Mouse (Mus musculus) left cerebral cortex, postnatal 25 days (tissue): ENCODE data around the gene Kank4. TPM values are rescaled to one million over a fixed set of nuclear protein-coding genes. Genes with fewer than 3 reads are reported as not detected.
"Not testable (repeated sequence)": the region's sequence is repeated elsewhere in the genome, so short reads cannot be mapped to it uniquely, and the experiment has no call there.

Experiments used
- DNase-seq, 2 experiments: peaks; one replicate each; pipeline ENCODE4 v3.0.0; 2022; ENCODE audit warnings: low spot score in 2 of 2, mixed read lengths in 1 of 2
- intact Hi-C: fragments of 180-260 bp; cut with DNase I; formaldehyde crosslinking; loops from one replicate; pipeline ENCODE4 v1.15.1; 2025
- total RNA-seq, 2 experiments: library from RNA; stranded (reverse); gene quantifications; 2 replicates each; pipeline ENCODE4 v1.2.3; 2021

Gene Kank4
- total RNA-seq, 2 experiments from 2014 or later: 2.4 to 2.7 TPM

DNA sequence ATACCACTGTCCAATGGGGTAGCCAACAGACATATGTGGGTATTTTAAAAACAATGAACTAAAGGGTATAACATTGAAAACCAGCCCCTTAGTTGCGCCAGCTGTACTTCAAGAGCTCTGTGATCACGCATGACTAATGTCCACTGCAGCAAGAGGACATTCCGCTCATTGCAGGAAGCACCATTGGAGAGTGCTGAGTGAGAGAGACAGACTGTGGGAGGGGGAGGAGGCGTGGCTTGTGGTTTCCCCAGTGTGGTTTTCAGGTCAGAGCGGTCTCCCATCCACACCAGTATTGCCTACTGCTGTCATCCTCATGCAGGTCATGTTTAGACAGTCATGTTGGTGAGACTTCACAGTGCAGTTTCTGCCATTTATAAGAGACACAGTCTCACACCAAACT is 19.2 kb upstream of the Kank4 start:
- no peak for DNase-seq
- intact Hi-C loops: no loop called here

DNA sequence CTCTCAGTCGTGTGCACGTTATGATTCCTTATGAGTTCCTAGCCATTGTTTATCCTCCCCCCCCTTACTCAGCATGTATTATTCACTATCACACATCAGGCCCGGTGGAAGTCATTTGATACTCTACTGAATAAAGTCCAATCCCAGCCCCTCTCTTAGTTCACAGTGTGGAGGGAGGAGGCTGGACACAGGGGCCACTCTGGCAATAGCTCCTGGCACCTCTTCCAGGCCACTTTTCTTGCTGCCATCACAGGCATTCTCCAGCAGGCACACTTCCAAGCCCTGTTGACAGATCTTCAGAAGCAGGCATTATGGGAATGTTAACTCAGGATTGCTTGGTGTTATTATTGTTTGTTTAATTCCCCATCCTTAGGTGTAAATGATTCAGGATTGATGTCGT is 17.4 kb upstream of the Kank4 start:
- intact Hi-C loops: no loop called here

DNA sequence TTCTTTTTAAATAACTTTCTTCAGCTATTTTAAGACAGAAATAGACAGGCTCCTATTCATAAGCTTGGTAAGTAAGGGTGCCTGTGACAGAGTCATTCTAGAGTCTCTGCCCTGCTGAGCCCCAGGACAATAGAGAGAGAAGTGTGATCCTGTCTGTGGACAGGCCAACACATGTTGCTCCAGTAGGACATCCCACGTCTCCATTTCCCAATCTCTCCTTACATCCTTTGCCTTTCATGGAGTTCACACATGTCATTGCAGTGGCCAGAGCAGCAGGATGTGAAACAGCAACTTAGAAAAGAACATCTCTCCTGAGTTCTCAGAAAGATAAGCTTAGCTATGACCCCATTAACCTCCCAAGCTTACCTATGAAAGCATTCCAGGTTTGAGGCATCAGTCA is 14.4 kb upstream of the Kank4 start:
- DNase-seq: no peak
- intact Hi-C loops: no loop called here

More for the DNA sequence above, 17.4 kb upstream of the Kank4 start:
- no peak for DNase-seq

DNA sequence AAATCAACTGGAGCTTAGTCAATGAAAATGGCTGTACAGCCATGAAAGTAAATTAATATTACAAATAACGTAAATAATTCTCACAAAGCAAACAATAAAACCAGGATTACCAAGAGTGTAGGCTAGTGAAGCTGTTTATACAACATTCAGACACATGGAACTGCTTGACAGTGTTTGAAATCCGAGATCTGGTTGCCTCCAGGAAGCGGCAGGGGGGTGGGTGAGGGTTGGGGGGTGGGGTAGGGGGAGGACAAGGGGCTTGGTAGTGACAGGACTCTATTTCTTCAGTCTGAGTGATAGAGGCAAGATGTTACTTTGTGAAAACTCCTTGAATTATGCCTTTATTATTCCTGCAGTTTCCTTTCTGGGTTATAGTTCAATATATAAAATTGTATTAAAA is 9.4 kb upstream of the Kank4 start:
- DNase-seq: no peak
- intact Hi-C loops: no loop called here

DNA sequence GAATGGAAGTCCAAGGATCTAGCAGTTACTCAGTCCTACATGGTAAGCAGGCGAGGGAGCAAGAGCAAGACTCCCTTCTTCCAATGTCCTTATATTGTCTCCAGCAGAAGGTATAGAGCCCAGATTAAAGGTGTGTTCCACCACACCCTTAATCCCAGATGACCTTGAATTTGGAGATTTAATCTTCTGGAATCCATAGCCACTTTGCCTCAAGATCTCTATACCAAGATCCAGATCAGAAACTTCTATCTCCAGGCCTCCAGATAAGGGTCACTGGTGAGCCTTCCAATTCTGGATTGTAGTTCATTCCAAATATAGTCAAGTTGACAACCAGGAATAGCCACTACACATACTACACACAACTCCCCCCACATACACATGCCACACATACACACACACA is 6.4 kb upstream of the Kank4 start, which contains the start of gene I0C0044D17Rik:
TSS of gene I0C0044D17Rik (minus strand) at position 101 of the 400 bp plus-strand sequence.
- intact Hi-C loops, DNase-seq: not testable (repeated sequence)

DNA sequence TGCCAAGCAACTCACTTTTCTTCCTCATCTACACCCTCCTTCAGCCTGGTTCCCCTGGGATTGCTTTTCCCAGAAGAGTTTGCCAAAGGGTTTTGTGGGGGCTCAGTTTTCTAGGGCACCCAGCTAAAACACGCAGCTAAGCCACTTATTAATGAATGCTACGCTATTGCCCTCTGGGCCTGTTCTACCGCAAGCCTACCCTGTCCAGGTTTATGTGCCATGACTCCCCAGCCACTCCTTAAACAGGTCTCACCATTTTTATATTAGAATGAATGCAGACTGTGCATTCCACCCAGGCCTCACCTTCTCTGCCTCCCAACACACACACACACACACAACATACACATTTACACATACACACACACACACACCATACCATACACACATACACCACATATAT is 5.7 kb upstream of the Kank4 start:
- no peak for DNase-seq
- intact Hi-C loops: no loop called here

DNA sequence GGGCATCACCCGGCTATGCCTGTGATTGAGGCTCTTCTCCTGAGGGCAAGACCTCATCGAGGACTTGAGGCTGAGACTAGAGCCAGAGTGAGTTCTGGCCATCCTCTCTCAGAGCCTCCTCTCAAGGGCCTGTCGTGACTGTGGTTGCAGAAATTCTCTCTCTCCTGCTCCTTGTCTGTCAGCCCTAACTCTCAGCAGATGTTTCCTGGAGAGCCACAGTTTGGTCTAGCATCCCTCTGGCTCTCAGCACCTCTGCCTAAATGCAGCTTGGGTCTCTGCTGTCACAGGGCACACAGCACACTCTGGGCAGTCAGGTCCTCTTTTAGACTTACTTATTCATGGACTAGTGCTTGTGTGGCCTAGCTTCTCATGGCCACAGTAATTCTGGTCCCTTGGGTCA is 5.1 kb upstream of the Kank4 start:
- no peak for DNase-seq
- intact Hi-C loops: no loop called here

DNA sequence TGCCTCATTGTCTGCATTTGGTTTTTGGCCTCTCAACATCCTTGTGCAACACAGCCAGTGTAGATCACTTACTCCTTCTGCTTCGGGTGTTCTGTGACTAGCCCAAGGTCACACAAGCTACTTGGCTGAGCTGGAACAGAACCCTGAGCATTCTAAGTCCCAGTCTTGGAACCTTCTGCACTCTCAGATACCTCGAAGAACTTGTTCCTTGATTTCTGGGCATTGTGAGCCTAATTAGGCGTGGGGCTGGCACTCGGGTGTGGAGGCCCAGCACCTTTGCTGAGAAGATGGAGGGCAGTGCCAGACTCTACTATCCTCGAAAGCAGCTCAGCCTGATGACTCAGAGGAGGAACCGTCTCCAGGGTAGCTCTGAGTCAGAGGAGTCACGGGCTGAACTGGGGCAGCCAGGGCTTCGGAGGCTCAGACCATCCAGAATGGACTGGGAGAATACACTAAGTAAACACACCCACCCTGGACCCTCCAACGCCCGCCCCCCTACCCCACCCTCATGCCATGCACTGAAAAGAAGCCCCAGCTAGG is 1.9 kb upstream of the Kank4 start:
- DNase-seq: no peak
- intact Hi-C loops: no loop called here

DNA sequence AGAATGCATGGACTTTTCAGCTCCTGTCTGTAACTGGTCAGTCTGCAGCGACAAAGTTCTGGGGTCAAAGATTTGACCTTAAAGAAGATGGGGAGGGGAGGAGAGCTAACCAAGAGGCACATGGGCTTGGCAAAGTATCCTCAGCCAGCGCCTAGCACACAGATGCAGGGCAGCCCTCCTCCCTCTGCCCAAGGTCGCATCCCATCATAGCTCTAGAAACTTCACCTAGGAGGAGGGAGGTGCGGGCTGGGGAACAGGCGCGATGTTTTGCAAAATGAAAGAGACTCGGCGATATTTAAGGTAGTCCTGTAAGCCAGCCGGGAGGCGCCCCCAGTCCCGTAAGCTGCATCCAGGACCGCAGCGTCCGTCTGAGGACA is 542 bp downstream of the Kank4 start:
- no peak for DNase-seq
- intact Hi-C loops: no loop called here

DNA sequence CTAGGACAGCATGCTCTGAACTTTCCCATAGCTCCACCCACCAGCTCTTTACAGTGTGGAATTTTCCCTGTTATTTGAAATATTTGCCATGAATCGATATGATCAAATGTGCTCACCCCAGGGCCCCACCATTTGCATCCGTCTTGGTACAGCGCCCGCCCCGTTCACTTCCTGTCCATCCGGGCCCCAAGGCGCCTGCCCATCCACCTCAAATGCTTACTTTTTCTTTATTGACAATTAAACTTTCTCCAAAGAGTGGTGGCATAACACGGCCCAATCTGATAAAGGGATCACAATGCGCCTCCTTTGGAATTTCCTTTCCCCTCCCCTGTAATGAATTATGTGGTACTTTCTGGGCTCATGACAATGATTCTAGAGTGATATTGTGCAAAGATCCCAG is 11.0 kb downstream of the Kank4 start:
- no peak for DNase-seq
- intact Hi-C loops: no loop called here

DNA sequence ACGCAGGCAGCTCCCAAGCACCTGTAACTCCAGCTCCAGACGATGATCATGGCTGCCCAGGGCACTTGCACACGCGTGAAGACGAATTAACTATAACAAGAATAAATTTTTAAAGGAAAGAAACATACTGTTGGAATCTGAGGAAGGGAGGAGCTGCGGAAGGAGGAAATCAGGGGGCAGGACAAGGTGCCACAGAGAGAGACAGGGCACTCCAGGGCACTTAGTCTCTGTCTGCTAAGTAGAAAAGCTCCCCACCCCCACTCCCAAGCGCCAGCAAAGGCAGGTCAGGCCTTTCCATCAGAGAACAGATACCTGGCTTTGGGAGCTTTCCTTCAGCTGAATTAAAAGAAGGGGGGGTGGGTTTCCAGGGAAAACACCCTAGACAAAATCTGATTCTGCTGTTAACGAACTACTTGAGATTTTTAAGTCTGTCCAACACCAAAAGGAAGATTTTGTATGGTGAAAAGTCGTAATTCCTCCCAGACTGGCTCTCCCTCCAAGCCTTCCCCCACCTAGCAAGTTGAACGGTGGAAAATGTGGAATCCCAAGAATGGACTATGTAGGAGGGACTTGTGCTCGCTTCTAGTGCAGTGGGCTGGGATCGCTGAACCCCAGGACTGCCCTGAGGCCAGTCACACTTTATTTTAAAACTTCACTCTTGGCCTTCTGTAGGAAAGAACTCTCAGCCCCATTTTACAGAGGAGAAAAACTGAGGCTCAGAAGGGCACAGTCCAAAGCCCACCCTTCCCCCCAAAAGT is 11.9 kb downstream of the Kank4 start:
- no peak for DNase-seq

DNA sequence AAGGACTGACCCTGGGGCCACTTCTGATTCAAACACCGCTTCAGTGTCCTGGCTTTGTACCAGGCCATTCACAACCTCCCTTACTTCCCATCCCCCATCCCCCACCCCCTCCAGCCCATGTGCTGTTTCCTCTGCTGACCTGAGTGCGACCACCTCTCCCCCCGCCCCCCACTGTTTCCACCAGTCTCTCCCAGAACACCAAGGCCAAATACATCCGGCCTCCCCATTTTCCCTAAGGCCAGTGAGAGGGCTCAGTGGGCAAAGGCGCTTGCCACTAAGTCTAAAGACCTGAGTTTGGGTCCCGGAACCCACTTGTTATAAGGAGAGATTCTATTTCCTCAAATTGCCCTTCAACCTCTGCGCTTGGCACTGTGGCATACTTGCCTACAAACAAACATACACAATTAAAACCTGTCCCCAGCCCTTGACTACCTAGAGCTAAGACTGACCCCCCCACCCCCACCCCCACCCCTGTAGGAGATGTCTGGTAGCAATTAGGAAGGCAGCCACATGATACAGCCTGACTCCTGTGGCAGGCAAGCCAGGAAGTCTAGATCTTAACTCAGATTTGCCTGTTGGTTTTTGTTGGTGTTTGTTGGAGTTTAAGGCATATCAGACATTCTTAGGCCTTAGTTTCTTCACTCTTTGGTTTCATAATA is 12.7 kb downstream of the Kank4 start:
- intact Hi-C loops: no loop called here
- DNase-seq: no peak

More for the DNA sequence above, 11.9 kb downstream of the Kank4 start:
- intact Hi-C loops: no loop called here

DNA sequence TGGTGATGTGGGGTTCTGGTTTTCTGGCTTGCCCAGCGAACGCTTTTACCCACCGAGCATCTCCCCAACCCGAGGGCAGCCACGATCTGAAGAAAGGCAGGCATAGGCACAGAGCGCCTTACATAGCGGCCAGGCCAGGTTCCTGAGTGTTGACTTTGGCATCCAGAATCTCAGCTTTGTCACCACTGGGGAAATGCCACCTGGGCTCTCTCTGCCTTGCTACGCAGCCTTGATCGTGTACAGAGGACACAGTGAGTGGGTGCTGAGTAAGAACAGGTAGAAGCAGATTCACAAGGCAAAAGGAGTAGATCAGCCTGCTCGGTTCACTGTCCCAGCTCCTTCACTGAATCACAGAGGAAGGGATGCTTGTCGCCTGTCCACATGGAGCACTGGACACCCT is 15.6 kb downstream of the Kank4 start:
- DNase-seq: no peak
- intact Hi-C loops: no loop called here

DNA sequence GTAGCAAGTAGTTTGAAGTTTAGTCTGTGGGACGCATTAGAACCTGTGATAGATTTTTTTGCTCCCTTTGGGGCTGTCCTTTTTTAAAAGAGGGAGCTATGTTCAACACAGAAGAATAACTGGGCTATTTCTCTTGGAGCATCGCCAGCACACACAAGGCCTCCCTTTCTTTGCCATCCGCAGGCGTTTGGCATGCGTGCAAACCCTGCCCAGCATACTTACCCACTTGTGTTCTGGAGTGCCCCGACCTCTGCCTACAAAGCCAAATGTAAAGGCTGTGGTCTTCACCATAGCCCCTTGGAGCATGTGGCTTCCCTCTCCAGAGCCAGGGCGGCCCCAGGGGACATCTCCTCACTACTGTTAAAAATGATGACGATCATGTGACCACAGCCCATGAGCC is 16.5 kb downstream of the Kank4 start:
- intact Hi-C loops: no loop called here
- no peak for DNase-seq

DNA sequence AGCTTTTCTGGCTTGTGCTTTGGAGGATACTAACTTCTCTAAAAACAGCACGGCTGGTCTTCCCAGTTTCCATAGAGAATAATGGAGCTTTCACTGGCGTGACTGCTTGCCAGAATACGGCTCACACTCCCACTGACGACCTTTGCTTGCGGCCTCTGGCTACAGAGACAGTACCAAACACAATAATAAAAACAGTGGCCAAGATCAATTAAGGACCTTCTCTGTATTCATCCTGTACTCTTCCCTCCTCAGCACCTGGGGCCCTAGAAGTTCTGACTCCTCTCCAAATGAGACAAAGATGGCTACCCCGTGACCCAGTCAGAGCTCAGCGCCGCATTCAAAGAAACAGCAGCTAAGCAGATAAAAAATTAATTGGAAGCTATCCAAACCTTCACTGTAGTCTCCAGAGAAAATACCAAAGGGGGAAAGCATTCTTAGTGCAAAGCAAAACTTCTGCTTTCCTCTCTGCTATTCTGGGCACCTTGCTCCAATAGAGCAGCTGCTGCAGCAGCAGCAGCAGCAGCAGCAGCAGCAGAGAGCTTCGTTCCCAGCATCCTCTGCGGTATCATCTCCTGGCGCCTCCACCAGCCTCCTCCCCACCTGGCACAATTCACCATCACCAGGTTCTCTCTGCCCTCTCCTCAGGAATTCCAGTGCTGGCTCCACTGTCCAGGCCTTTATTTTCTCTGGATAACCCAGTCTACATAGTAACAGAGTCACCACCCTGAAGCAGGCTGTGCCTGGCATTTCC is 20.6 kb downstream of the Kank4 start:
- intact Hi-C loops: no loop called here
- DNase-seq: no peak

DNA sequence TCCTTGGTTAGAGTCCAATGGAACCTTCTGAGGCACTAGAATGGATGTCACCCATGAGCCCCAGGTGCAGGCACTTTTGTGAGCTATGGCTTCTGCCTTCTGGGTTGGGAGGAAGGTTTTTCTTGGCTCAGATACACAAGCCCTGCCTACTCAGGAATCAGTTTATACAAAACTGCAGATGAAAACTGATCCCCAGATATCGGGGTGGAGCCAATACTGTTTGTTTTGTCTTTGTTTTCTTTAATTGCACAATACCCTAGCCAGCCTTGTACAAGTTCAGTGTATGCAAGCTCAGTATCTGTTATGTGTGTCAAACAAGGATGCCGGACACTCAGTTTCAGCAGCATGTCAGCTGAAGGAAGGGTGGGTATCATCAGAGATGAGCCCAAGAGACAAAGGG is 22.1 kb downstream of the Kank4 start:
- intact Hi-C loops: no loop called here

DNA sequence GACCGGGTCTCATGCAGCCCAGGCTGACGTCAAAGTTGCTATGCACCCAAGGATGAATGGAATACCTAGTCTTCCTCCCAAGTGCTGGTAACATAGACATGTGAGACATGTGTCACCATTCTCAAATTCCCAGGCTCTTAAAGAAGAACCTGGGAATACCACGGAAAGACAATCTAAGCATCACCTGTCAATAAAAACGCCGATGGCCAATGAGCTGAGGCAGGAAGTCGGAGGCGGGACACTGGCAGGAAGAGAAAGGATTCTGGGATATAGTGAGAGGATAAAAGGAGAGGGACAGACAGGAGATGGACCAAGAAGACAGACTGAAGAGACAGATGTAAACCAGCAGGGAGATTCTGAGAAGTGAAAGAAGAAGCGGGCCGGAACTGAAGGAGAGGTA is 23.9 kb downstream of the Kank4 start:
- DNase-seq: no peak
- intact Hi-C loops: no loop called here

More for the DNA sequence above, 22.1 kb downstream of the Kank4 start:
- DNase-seq: no peak

DNA sequence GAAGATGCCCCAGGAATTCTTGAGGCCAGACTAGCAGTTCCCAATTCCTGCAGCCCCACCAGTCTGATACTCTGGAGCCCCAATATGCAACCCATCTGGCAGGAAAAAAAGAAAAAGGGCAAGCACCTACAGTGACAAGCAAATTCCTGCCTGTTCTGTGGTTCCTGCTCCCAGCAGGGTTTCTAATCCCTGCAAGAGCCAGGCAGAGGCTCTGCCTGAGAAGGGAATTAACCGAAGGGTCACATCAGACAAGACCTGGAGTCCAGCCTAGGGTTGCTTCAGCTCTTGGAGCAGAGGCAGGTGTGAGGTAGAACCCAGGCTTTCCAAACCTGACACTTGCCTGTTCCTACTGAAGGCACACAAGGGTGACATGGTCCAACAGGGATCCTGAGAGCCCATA is 26.6 kb downstream of the Kank4 start:
- no peak for DNase-seq
- intact Hi-C loops: no loop called here

DNA sequence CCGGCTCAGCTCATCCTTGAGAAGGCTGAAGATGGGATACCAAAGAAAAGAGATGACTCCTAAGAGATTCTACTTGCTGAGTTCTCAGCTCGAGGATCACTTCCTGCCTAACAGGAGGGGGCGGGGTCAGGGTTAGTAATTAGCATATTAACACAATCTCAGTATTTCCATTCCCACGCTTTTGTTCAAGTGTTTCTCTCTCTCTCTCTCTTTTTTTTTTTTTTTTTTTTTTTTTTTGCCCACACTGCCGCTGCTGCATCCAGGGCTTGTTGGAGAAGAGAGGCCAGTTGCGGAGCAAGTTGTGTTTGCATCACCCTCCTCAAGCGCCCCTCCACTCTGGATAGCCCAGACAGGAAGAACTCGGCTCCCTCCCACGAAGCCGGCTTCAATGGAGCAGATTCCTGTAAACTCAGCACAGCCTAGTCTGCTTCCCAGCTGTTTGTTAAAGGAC is 27.5 kb downstream of the Kank4 start:
- no peak for DNase-seq
- intact Hi-C loops: no loop called here

DNA sequence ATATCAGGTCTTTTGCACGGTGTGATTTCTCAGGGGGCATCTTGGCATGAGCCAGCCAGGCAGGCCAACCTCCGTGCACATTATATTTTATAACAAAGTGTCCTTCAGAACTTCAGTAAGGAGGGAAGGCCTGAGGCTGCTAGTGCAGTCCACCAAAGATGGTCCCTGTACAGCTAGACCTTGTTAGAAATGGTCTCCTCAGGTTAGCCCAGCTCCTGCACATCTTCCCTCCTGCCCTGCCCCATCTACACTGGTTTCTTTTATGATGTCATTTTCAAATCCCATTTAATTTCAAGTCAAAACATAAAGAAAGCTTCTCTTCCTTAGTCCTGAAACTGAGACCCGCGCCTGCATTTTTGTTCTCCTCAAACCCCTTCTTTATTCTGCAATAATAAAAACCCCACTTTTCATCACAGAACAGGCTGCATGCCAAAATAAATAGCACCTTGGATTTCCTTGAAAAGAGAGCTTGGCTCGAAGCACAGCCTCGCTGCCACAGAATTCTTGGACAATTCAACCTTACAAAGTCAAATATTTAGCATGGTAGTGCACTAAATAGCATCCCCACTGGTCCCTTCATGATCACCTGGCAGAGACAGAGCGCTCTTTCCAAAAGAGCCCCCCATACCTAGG is 28.1 kb downstream of the Kank4 start:
- intact Hi-C loops: no loop called here
- DNase-seq: no peak
